Mouse (Mus musculus) liver, postnatal 0 days (tissue): ENCODE results near the gene Fam118b.

Experiments used
- CTCF ChIP-seq: sonication (generic); IDR thresholded peaks from 2 replicates; pipeline ENCODE4 v1.5.1; 2016; ENCODE audit warnings: antibody characterized with exemption, low read depth
- EP300 ChIP-seq: IDR thresholded peaks from 2 replicates; pipeline ENCODE4 v1.6.1; 2016; ENCODE audit warnings: antibody characterized with exemption, low read depth, mild to moderate bottlenecking

GRCm38 (mm10) chr9:35203536-35203935 lies 64.1 kb downstream of the Fam118b start:
- TF ChIP-seq CTCF: no peak
- no peak for TF ChIP-seq EP300
